Mouse (Mus musculus) natural killer cell, adult 2 months (primary cell): ENCODE data around the gene Ksr1.
"Not testable (repeated sequence)": the region's sequence is repeated elsewhere in the genome, so short reads cannot be mapped to it uniquely, and the experiment has no call there.

ENCODE experiments used
- DNase-seq, 2 experiments: peaks; one replicate each; pipeline ENCODE4 v3.0.0; 2022; ENCODE audit warnings: low spot score in 2 of 2

The Ksr1 gene

DNA sequence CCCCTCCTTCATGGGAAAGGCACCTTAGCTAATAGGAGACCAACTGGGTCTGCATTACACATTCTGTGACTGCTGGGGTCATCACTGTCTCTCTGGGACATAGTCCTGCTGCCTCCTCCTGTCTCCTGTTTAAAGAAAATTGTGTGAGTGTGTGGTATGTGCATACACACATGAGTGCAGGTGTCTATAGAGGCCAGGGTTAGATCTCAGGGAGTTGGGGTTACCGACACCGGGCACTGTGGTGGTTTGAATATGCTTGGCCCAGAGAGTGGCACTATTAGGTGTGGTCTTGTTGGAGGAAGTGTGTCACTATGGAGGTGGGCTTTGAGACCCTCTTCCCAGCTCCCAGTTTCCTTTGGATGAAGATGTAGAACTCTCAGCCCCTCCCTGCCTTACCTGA lies 133.7 kb downstream of the Ksr1 start:
- no peak for DNase-seq

DNA sequence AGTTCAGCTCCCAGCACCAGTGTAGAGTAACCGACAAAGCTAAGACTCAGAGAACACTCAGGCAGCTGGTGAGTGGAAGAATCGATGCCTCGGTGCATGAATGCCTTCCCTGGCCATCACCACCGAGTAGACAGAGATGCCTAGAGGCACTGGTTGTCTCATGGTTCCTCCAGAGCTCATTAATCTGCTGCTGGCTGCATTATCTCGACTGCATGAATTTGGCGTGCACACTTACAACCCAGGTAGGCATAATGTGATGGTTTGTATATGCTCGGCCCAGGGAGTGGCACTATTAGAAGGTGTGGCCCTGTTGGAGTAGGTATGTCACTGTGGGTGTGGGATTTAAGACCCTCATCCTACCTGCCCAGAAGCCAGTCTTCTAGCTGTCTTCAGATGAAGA lies 137.3 kb downstream of the Ksr1 start:
- no peak for DNase-seq

DNA sequence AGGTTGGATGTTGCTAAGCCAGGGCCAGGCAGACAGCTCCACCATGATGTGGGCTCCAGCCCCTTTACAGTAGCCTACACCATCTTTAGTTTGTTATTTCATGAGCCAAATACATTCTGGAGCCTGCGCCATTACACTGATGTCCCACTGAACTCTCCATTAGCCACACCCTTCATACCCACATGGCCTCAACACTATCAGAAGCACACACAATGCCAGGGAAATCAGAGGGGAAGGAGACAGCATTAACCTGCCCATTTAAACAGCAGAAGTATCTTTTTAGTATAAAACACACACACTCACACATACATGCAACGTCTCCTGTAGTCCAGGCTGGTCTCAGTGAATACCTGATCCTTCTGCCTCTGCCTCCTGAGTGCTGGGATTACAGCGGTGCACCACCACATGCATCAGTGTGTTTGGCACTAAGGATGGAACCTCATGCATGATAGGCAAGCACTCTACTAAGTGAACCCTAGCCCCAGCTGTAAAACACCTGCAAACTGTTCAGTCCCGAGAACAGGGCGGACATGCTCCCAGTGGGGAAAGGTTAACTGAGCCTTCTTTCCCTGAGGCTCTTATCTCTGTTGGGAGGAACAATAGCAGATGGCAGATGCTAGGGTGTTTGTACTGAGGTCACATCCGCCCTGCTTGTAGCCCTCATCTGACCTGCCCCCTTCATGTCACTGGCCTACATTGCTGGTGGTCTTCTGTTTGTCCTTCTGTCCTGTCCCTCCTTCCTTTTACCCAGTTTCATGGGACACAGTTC lies 138.0 kb downstream of the Ksr1 start:
- no peak for DNase-seq

DNA sequence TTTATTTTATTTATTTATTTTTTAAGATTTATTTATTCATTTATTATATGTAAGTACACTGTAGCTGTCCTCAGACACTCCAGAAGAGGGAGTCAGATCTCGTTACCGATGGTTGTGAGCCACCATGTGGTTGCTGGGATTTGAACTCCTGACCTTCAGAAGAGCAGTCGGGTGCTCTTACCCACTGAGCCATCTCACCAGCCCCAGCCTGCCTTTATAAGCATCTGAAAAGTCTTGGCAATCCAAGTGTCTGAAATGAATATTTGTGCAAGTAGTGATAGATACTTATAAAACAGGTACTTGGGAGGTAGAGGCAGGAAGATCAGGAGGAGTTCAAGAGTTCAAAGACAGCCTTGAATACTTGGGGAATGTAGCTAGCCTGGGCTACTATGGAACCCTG lies 138.9 kb downstream of the Ksr1 start:
- DNase-seq: not testable (repeated sequence)

DNA sequence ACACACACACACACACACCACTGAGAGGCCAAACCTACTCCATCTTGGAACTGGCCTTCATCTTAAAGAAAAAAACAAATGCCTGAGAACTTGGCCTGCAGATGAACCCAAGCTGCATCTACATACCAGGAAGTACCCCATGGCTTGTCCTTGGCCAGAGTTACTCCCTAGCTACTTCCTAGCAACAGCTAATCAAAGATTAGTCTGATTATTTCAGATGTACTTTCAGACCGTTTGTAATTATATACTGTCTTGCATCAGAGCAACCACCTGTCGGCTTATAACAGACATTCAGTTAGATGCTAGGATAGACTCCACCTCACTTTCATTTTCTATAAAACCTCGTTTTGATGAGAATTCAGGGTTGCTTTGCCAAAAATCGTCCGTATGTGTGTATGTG lies 139.8 kb downstream of the Ksr1 start:
- no peak for DNase-seq

DNA sequence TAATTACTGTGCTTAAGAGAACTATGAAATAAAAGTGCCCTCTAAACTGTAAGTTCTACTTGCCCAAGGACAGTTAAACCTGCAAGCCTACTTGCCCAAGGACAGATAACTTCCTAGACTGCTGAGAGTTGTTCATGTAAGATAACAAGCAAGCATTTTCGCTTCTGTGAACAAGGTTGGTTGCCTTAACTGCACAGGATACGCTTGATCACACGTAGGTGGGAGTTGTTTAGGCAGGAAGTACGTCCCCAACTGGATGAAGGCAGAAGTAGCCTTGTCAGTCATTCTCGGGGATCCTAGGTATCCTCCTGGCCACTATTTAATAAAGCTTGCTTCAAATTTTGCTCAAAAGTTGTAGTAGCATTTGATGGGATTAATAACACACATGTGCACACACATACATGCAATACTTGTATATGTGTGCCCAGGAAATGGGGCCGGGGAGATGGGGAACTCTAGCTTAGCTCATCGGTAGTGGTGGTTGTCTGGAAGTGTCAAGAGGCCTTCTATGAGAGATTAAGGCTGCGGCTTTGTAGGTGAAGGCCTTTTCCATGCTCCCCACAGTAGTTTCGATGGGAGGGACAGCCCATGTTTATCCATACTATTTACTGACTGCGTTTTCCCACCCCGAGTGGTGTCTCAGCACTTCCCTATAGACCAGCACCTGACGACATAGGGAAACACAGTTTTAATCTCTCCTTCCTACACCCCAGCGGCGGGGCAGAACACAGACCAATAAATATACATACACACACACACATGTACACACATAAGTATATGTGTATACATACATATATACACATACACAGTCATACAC lies 140.4 kb downstream of the Ksr1 start:
- DNase-seq: no peak

DNA sequence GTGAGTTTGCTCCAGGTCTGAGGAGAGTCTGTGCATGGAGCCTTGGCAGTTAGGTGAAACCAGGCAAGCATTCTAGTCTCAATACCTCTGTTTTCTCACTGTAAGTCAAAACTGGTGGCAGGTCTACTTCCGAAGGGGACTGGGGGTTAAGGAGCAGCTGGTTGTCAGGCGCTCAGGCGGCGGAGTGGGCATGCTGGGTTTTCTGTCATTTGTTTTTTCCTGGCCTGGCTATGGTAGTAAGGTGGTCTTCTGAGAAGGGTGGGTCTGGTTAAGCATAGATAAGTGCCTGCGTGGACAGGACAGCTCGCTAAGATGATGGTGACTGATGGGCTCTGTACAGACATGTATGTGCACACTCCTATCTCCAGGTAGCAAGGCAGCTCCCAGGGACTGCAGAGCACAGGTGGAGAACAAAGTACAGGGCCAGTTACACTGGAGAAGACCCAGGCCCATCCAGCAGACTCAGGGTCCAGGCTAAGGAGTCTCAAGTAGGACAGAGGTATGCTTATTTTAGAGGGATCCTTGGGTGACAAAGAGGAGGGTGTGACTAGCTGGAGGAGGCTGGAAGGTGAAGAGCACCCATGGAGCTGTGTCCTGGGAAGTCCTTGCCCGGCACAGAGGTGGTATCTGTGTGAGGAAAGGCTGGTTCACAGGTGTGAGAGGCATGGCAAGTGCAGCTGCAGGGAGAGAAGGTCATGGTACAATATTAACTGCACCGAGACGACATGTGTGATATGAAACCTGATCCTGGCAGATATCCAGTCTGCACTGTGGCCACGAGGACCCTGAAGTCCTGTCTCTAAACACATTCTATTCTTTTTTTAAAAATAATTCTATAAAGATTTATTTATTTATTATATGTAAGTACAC lies 142.2 kb downstream of the Ksr1 start:
- DNase-seq: no peak

DNA sequence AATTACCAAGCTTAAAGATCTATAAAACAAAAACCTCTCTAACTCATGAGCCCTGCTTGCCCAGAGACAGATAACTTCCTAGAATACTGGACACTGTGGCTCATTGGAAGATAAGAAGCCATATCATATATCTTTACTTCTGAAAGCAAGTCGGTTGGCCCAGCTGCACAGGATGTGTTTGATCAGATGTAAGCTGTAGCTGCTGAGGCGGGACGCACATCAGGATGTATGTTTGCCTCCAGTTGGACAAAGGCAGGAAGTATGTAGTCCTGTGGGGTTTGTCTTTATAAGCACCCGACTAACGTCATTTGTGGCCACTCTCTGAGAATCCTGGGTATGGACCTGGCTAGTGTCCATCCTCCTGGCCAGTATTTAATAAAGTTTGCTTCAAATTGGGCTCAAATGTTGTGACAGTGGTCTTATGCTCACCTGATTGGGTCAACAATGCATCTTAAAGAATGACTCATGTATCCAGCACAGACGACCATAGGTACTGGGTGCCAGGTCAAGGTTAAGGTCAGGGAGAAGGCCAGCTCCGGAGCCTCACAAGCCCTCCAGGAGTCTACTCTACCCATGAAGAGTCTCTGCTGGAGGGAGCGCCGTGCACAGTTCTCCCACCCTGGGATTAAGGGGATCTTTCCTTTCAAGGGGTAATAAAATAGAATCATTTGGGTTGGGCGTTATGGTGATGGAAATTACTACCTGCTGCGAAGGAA lies 143.0 kb downstream of the Ksr1 start:
- no peak for DNase-seq

DNA sequence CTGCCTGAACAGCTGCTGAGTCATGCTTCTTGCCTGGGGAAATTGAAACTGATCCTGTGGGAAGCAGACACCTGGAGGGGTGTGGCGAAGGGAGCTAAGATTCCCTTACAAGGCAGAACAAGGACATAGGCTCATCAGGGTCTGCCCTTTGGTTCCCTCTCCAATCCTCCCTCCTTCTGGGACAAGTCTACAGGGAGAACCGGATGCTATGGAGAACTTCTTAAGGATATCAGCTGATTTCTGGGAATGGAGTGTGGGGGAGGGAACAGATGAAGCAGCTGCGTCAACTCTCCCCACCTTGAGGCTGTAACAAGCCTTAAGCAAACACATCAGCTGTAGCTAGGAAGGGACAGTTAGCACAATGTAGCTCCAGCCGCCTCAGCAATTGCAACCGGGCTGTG lies 143.7 kb downstream of the Ksr1 start:
- no peak for DNase-seq

DNA sequence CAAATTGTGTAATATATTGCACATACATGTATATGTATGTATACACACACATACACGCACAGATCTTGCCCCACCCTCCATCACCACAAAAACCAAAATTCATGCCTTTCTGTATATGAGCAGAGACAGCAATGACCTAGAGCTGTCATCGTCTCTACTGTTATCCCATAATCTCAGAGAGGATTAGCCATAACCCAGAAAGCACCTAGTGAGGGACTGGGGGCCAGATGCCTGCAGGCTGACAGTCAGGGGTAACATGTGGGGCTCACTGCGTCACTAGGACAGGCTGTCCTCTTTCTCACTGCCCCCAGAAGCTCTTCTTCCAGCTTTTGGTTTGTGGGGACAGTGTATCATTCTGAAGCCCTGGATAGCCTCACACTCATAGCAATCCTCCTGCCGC lies 144.3 kb downstream of the Ksr1 start:
- DNase-seq: no peak

DNA sequence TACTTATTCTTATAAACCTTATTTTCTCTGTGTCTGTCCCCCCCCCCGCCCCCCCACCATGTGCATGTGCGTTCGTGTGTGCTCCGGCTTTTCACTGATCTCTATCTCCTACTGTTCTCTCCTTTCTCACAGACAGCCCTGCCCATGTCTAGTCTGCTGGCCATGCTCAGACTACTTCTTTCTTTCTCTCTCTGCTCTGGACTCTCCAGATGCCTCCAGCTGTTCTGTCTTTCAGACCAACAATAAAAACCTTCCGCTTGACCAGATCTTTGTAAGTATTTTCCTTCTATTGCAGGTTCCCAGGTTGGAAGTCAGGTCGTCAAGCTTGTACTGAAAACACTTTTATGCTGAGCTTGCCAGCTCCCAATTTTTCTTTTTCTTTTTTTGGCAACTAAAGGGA lies 147.1 kb downstream of the Ksr1 start:
- DNase-seq: no peak

DNA sequence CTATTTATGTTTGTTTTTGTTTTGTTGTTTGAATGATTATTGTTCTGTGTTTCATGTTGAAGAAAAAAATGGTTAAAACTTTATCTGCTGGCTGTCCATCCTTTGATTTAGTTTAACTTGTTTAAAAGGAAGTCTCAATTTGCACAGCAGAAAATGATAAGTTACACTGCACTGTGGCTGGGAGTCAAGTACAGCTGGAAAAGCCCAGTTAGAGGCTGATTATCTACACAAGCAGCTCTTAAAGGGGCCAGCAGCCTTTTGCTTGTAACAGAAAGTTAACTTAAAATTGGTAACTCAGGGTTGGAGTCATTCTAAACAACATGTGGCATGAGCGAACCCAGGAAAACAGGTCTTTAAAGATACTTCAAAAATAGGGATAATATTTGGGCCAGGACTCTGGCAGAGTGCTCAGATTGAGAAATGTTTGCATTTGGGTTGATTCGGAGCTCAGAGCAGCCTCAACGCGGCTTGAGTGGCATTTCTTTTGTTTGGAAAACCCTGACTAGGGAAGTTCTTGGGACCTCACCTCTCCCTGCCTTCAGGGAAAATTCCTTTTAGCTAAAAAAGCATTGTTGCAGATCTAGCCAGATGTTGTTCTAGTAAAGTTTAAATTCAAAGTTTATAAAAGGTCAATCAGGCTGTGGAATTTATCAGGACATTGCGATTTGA lies 155.2 kb downstream of the Ksr1 start:
- DNase-seq: not testable (repeated sequence)

DNA sequence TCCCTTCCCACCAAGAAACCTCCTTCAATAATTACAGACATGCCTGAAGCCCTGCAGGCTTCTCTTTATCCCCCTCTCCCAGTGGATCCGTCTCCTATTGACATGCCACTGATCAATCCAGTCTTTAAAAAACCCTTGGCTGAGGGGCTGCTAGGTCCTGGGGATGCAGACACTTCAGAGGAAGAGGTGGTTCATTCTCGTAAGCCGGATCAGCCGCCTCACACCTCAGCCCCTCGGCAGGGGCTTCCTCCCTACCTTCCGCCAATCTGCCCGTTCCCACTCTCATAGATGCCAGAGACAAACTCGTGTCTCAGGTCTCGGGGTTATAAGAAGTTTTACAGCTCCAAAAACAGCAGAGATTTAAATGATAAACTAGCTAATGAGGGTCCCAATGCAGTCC lies 156.1 kb downstream of the Ksr1 start:
- no peak for DNase-seq

DNA sequence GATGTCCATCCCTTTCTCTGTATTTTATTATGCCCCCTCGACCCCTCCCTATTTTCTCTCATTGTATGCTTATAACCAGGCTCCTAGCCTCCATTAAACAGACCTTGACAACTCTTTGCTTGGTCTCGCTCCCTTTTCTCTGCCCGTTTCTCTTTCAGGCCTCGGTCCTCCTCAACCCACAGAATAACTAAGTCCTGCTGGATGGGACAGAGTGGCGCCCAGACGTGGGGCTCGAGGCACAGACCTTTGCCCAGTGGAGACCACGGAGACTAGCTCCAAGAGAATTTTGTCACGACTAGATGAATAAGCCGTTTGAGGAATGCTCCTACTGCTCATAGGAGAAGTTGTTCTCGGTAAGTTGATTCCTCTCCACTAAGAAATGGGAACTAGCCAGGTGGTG lies 157.0 kb downstream of the Ksr1 start:
- not testable (repeated sequence) for DNase-seq

DNA sequence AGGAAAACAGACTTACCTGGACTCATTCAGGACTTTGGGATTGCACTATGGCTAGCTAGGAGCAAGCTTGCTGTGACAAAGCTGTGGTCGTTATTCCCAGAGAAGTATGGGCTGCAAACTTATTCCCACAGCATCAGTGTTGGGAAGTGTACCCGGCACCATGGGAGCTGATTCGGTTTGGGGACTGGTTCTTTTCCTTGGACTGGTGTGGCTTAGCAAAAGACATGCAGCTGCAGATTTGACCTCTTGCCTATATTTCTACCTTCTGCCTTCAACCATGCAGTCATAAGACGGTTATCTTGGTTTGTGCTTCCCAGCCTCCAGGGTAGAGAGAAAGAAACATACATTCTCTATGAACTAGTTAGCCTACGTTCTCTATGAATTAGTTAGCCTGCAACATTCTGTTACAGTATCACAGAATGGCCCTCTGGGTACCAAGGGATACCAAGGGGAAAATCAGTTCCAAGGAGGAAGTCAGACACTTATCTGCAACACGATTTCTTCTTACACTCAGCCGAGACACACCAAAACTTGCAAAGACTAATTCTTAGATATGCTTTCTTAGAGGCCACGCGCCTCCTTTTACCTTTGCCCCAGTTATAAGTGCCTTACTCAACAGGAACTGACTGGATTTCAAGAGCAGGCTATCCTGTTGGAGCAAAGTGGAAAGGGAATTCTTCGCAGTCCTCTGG lies 159.8 kb downstream of the Ksr1 start:
- no peak for DNase-seq

DNA sequence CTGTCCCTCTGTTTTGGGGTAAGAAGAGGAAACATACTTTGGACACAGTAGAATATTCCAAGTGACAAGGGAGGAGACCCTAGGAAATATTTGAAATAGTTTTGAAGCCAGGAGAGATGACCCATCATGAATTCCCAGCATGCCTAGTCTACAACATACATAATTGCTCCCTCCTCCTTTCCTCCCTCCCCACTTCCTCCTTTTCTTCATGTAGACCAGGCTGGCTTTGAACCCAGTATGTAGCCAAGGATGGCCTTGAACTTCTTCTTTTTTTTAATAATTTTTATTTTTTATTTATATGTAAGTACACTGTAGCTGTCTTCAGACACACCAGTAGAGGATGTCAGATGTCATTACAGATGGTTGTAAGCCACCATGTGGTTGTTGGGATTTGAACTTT lies 160.7 kb downstream of the Ksr1 start:
- no peak for DNase-seq

DNA sequence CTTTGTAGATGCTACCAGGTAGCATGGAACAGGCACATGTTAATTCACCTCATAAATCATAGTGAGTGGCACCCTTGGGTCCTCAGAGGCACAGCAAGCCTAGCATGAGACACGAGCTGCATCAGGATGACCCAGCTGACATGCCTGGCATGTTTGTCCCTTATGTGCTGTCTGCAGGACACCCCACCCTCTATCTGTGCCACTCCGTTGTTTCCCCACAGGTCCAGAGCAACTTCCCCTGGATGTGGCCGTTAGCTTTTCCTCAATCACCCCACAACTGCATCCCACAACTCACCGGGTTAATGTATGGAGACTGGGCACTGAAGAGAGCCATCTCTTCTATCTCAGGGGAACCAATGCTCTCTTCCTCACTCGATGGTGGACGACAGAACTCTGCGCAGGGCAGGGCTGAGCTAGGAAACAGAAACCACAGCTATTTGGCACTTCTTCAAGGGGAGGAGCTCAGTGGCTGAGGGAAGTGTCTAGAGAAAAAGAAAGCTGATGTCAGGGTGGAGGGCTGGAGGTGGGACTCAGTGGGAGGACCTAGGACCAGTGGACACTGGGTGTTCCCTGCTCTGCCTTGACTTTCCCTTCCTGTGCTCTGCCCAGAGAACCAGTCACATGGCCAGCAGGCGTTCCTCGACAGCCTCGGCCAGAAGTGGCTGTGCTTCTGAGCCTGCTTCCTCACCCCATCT lies 161.6 kb downstream of the Ksr1 start, which contains the start of gene Lgals9:
Gene Lgals9 (minus strand): TSS at position 464 of the 695 bp plus-strand sequence.
- peak; percentile 66 to 77 for DNase-seq

DNA sequence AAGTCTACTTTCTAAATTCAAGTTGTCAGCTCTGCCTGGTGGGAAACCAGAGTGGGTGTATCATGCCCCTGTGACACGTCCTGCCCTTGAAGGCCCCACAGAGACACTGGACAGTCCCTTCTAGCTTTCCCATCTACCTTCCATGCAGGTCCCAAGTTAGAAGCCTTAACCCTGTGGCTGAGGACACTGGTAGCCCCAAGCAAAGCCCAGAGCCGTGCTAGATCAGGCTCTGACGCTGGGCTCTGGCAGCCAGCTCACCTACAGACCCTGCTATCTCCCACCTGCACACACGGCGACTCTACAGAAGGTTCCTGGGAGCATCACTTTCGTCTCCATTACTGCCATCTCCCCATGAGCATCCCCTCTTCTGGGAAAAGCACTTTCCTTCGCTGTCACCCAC lies 162.7 kb downstream of the Ksr1 start:
- DNase-seq: no peak

DNA sequence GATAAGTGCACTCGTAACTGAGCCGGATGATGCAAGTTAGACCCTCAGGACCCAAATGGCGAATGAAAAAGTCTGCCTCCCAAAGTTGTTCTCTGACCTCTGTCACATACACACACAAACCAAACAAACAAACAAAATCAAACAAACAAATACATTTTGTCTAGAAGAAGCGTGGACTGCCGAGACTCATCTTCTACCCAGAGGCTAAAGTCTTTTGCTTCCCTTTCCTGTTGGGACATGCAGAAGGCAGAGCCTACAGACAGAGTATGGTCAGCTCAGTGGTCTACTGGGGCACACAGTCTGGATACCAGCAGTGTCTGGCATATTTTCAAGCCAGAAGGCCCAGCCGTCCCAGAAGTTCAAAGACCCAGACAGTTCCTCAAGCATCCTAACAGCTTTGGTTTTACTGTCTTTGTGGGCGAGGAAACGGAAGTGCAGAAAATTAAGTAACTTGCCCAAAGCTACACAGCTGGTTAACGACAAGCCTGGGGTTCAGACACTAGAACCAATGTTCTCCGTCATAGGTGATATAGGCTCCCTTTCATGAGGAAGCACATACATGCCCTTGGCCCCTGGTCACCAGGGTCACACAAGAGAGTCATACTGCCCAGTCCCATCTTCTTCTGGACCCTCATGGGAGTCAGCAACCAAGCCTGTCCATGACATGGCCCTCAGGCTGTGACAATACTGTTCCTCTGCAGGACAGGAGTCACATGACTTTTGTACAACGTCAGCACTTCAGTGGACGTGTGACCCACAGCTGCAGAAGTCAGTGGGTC lies 163.5 kb downstream of the Ksr1 start:
- peak; percentile 59 to 63 for DNase-seq
